Mouse (Mus musculus) embryonic fibroblast, embryonic 13.5 days (primary cell): Measurements from ENCODE around the gene Slc6a18. TPM values are rescaled to one million over a fixed set of nuclear protein-coding genes. Genes with fewer than 3 reads are reported as not detected.

Experiments used
- H3K27ac ChIP-seq: 2 replicates; pipeline ENCODE4 v1.5.1; 2012; ENCODE audit warnings: low read length, control low read depth, inconsistent platforms; ENCODE audit not compliant: insufficient read depth
- H3K4me1 ChIP-seq: 2 replicates; pipeline ENCODE4 v1.6.1; 2011; ENCODE audit warnings: low read length; ENCODE audit not compliant: control insufficient read depth, insufficient read depth
- H3K4me3 ChIP-seq: 2 replicates; pipeline ENCODE4 v1.5.1; 2011; ENCODE audit warnings: mild to moderate bottlenecking, control low read depth, low read length; ENCODE audit not compliant: insufficient read depth
- CTCF ChIP-seq: IDR thresholded peaks from 2 replicates; pipeline ENCODE4 v1.5.1; 2011; ENCODE audit warnings: mild to moderate bottlenecking, control low read depth, low read length, moderate library complexity, borderline replicate concordance; ENCODE audit not compliant: insufficient read depth
- POLR2A ChIP-seq: IDR thresholded peaks from 2 replicates; pipeline ENCODE4 v1.6.1; 2011; ENCODE audit warnings: low read depth, mild to moderate bottlenecking, control low read depth, low read length, moderate library complexity
- polyA plus RNA-seq: library from polyadenylated mRNA; stranded (reverse); fragments of >200 nt; gene quantifications from 2 replicates; pipeline ENCODE4 v1.2.4, GENCODE M21; 2011; ENCODE audit warnings: low read depth; ENCODE audit not compliant: missing spikeins, insufficient read length

The Slc6a18 gene
- not detected in 2 replicates for polyA plus RNA-seq

- Histone ChIP-seq H3K4me1 (peaks cover 7% of the 10 kb centered on the region; the same call in 1 of the 2 replicates), H3K4me3 (no peak within 1 kb of the TSS), H3K27ac (no peak within 1 kb of the TSS)
- no peak for TF ChIP-seq POLR2A
- TF ChIP-seq CTCF = no peak
These were observed at the start of gene Slc6a18 for GRCm38 (mm10) chr13:73677853-73678252. TSS of gene Slc6a18 (minus strand) at chr13:73678023.

DNA sequence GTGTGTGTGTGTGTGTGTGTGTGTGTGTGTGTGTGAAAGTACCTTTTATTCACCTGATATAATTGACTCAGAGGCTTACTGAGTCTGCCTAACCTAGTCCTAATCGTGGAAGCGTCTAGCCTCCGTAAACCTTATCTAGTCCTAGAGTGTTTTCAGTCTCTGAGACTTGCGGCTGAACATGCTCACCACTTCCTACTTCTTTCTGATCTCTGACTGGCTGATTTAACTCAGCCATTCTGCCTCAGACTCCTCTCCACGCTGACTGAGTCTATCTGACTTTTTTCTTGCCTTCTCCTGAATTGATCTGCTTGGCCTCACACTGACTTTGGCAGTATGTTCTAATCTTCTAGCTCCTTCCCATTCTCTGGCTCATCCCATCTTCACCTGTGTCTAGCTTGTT lies 47.5 kb upstream of the Slc6a18 start:
- Histone ChIP-seq H3K4me3 (no peak overlapping the region), H3K27ac (no peak overlapping the region), H3K4me1 (no peaks in the 10 kb centered on the region)
- TF ChIP-seq CTCF = no peak

- H3K4me3 ChIP-seq = no peak overlapping the region
- H3K27ac ChIP-seq = no peak overlapping the region
- TF ChIP-seq POLR2A (no peak), CTCF (no peak)
- H3K4me1 ChIP-seq = no peaks in the 10 kb centered on the region
These were observed 45.4 kb upstream of the Slc6a18 start for GRCm38 (mm10) chr13:73723081-73723668.

- no peak overlapping the region for H3K27ac ChIP-seq
- no peak overlapping the region for H3K4me3 ChIP-seq
- H3K4me1 ChIP-seq = no peaks in the 10 kb centered on the region
- TF ChIP-seq POLR2A (no peak), CTCF (no peak)
These were observed 42.4 kb upstream of the Slc6a18 start for GRCm38 (mm10) chr13:73720241-73720640.

DNA sequence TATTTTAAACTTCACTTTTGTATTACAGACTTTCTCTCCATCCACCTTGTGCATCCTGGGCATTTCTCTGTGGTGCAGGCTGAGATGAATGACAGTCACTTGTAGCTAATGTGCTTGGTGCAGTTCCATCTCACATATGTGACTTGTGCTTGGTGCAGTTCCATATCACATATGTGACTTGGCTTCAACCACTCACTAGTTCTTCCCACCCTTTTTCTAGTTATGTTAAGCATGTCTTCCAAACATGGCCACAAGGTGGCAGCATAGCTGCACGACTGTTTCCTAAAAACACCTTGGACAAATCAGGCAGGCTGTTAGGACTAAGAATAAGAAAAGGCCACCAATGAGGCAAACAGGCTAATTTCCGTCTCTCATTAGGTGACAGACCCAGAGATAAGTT lies 40.4 kb upstream of the Slc6a18 start:
- TF ChIP-seq POLR2A (no peak), CTCF (no peak)
- H3K4me1 ChIP-seq = no peaks in the 10 kb centered on the region
- no peak overlapping the region for H3K4me3 ChIP-seq
- no peak overlapping the region for H3K27ac ChIP-seq

DNA sequence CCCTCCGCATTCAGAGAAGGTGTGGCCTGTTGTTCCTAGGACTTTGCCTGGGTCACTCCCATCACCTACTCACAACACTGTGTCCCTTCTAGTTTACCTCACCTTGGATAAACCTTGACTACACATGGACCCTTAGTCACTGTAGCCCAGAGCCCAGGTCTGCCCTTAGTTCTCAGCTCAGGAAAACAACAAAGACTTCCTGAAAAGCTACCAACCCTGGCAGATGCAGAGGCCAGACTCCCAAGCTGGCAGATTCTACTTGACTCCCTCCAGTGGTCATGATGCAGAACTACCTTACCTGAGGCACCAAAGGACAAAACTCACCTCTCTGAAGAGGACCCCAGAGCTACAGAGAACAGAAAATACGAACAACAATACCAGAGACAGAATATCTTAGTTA lies 36.2 kb upstream of the Slc6a18 start:
- TF ChIP-seq CTCF = no peak
- TF ChIP-seq POLR2A = no peak
- H3K27ac ChIP-seq = no peak overlapping the region
- no peaks in the 10 kb centered on the region for H3K4me1 ChIP-seq
- H3K4me3 ChIP-seq = no peak overlapping the region

DNA sequence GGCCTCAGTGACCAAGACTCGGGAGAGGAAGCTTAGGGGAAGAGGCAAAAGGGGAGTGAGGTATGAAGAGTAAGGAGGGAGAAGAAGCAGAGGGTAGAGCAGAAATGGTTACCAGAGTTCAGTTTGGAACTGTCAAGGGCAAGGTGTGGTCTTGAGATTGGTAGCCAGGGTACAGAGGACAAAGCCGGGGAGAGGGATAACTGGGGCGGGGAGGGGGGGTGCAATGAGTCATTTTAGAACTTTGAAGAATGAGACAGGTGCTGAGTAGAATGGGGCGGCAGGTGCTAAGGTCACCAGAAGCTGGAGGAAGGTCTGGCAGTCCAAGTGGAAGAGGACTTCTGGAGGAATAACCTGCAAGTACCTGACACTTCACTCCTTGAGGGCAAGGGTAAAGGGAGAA lies 35.4 kb upstream of the Slc6a18 start:
- H3K27ac ChIP-seq = no peak overlapping the region
- H3K4me3 ChIP-seq = no peak overlapping the region
- no peaks in the 10 kb centered on the region for H3K4me1 ChIP-seq
- no peak for TF ChIP-seq POLR2A
- TF ChIP-seq CTCF = no peak

GRCm38 (mm10) chr13:73712228-73712627 lies 34.4 kb upstream of the Slc6a18 start:
- no peak for TF ChIP-seq POLR2A
- no peak for TF ChIP-seq CTCF
- Histone ChIP-seq H3K27ac (no peak overlapping the region), H3K4me3 (no peak overlapping the region), H3K4me1 (no peaks in the 10 kb centered on the region)

GRCm38 (mm10) chr13:73711803-73712202 lies 34.0 kb upstream of the Slc6a18 start:
- no peak overlapping the region for H3K4me3 ChIP-seq
- H3K27ac ChIP-seq = no peak overlapping the region
- H3K4me1 ChIP-seq = no peaks in the 10 kb centered on the region
- TF ChIP-seq CTCF (no peak), POLR2A (no peak)

- H3K4me1 ChIP-seq = no peaks in the 10 kb centered on the region
- no peak for TF ChIP-seq POLR2A
- TF ChIP-seq CTCF = no peak
- H3K27ac ChIP-seq = no peak overlapping the region
- no peak overlapping the region for H3K4me3 ChIP-seq
These were observed 33.4 kb upstream of the Slc6a18 start for GRCm38 (mm10) chr13:73711221-73711620.

DNA sequence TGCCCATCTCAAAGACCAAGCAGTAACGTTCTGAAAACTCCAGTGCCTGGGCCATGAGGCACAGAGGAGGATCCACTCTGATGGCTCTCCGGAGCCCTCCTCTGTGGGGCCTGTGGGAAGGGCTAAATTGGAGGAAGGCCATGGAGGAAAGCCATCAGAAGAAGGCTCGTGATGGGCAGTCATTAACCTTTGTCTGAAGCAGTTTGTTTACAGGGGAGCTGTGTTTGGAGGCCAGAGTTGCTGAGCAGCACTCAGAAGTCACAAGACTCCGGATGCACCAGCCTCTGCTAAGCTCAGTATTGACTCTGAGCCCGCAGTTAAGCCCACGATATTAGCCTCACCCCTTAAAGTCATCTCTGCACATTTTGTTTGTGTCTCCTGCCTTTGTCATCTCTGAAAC lies 31.7 kb upstream of the Slc6a18 start:
- H3K27ac ChIP-seq = no peak overlapping the region
- no peaks in the 10 kb centered on the region for H3K4me1 ChIP-seq
- TF ChIP-seq POLR2A (no peak), CTCF (no peak)
- H3K4me3 ChIP-seq = no peak overlapping the region
